Mouse (Mus musculus) kidney, postnatal 0 days (tissue): ENCODE measurements around the gene Tph1. TPM values are rescaled to one million over a fixed set of nuclear protein-coding genes. Genes with fewer than 3 reads are reported as not detected.
"Not testable (repeated sequence)": the region's sequence is repeated elsewhere in the genome, so short reads cannot be mapped to it uniquely, and the experiment has no call there.

Experiments used
- ATAC-seq: fragments of 200-750 bp; cut with Nextera tagmentation; replicated peaks from 2 replicates; pipeline ENCODE4 v1.8.0; 2017; ENCODE audit warnings: low read depth, moderate number of reproducible peaks, moderate TSS enrichment, moderate library complexity; ENCODE audit not compliant: low FRiP score
- DNase-seq: peaks from one replicate; pipeline ENCODE4 v3.0.0-alpha.2; 2016; ENCODE audit warnings: low spot score
- H3K27ac ChIP-seq: fragments of 300-500 bp; sonication (generic); 2 replicates; pipeline ENCODE4 v1.5.1; 2014; ENCODE audit warnings: mild to moderate bottlenecking
- H3K27me3 ChIP-seq: fragments of 300-500 bp; sonication (generic); 2 replicates; pipeline ENCODE4 v1.6.1; 2014; ENCODE audit warnings: low read length, mixed read lengths; ENCODE audit not compliant: insufficient read depth
- H3K36me3 ChIP-seq: fragments of 300-500 bp; sonication (generic); 2 replicates; pipeline ENCODE4 v1.6.1; 2014; ENCODE audit warnings: low read length, mixed read lengths; ENCODE audit not compliant: insufficient read depth
- H3K4me1 ChIP-seq: fragments of 300-500 bp; sonication (generic); replicated peaks from 2 replicates; pipeline ENCODE4 v1.6.1; 2014; ENCODE audit warnings: antibody characterized with exemption, low read length, mixed read lengths; ENCODE audit not compliant: insufficient read depth
- H3K4me2 ChIP-seq: fragments of 300-500 bp; sonication (generic); 2 replicates; pipeline ENCODE4 v1.6.1; 2014; ENCODE audit warnings: mild to moderate bottlenecking, low read length, moderate library complexity, mixed read lengths
- H3K4me3 ChIP-seq: fragments of 300-500 bp; sonication (generic); replicated peaks from 2 replicates; pipeline ENCODE4 v1.5.1; 2014; ENCODE audit warnings: low read depth, low read length
- H3K9ac ChIP-seq: fragments of 300-500 bp; sonication (generic); 2 replicates; pipeline ENCODE4 v1.6.1; 2014; ENCODE audit warnings: low read depth, low read length
- H3K9me3 ChIP-seq: fragments of 300-500 bp; sonication (generic); replicated peaks from 2 replicates; pipeline ENCODE4 v1.6.1; 2016; ENCODE audit warnings: low read length, inconsistent platforms, mixed read lengths
- CTCF ChIP-seq: IDR thresholded peaks from 2 replicates; pipeline ENCODE4 v1.5.1; 2016; ENCODE audit warnings: antibody characterized with exemption, low read depth, mild to moderate bottlenecking, moderate library complexity
- WGBS: fragments of 180-500 bp; shearing (Covaris S2); extraction: QIAGEN DNeasy Blood & Tissue Kit; methylation state at CpG from one replicate; pipeline ENCODE4 v1.1.7; 2014; 5-methylcytosine and 5-hydroxymethylcytosine counted together
- polyA plus RNA-seq: library from polyadenylated mRNA; unstranded; fragments of >200 nt; fragmentation: Nextera tagmentation; extraction: Ambion mirVana; gene quantifications from 2 replicates; pipeline ENCODE4 v1.2.1, GENCODE M21; 2015

The Tph1 gene
- polyA plus RNA-seq, 1 experiment from 2014 or later = 1.3 TPM

GRCm38 (mm10) chr7:46714518-46714917, 42.2 kb upstream of the Tph1 start:
- DNase-seq (peak; percentile 75), ATAC-seq (no peak)
- no peaks in the 10 kb centered on the region for H3K36me3 ChIP-seq
- H3K27ac ChIP-seq = no peak overlapping the region
- TF ChIP-seq CTCF = peak; percentile 89
- H3K4me1 ChIP-seq = no peaks in the 10 kb centered on the region
- 32% methylated on average over 6 of the region's 6 CpGs for WGBS
- no peak overlapping the region for H3K9ac ChIP-seq
- no peak overlapping the region for H3K4me3 ChIP-seq
- H3K4me2 ChIP-seq = no peak overlapping the region
- H3K27me3 ChIP-seq = no peaks in the 10 kb centered on the region
- H3K9me3 ChIP-seq = no peaks in the 10 kb centered on the region

GRCm38 (mm10) chr7:46712250-46712649, 39.9 kb upstream of the Tph1 start:
- Histone ChIP-seq H3K9me3 (no peaks in the 10 kb centered on the region), H3K27me3 (no peaks in the 10 kb centered on the region), H3K9ac (0 out of 2 replicates have a peak overlapping the region, but pooled peaks have one; percentile 31), H3K36me3 (no peaks in the 10 kb centered on the region), H3K4me2 (no peak overlapping the region), H3K4me1 (no peaks in the 10 kb centered on the region), H3K4me3 (no peak overlapping the region), H3K27ac (no peak overlapping the region)
- WGBS = 64% methylated on average over 6 of the region's 6 CpGs
- ATAC-seq (no peak), DNase-seq (no peak)
- TF ChIP-seq CTCF = no peak

GRCm38 (mm10) chr7:46710390-46710844, 38.1 kb upstream of the Tph1 start, which contains the start of gene Saal1:
TSS of gene Saal1 (minus strand) at chr7:46710680.
- under 1% methylated on average over 38 of the region's 38 CpGs for WGBS
- no peaks in the 10 kb centered on the region for H3K9me3 ChIP-seq
- peak within 1 kb of the TSS; percentile 72 for H3K9ac ChIP-seq
- ATAC-seq (peak; percentile 96), DNase-seq (peak; percentile 92)
- peaks cover 16% of the 10 kb centered on the region for H3K36me3 ChIP-seq
- H3K4me1 ChIP-seq = no peaks in the 10 kb centered on the region
- peak within 1 kb of the TSS; percentile 68 for H3K4me2 ChIP-seq
- peak; percentile 97 for TF ChIP-seq CTCF
- H3K4me3 ChIP-seq = peak within 1 kb of the TSS; percentile 72
- peak within 1 kb of the TSS; percentile 72; the same call in 1 of the 2 replicates for H3K27ac ChIP-seq
- H3K27me3 ChIP-seq = no peaks in the 10 kb centered on the region

GRCm38 (mm10) chr7:46700521-46701025, 28.2 kb upstream of the Tph1 start:
- H3K4me1 ChIP-seq = no peaks in the 10 kb centered on the region
- WGBS = 91% methylated on average over 6 of the region's 6 CpGs

GRCm38 (mm10) chr7:46696754-46697153, 24.4 kb upstream of the Tph1 start:
- ATAC-seq (no peak), DNase-seq (no peak)
- no peak overlapping the region for H3K27ac ChIP-seq
- no peaks in the 10 kb centered on the region for H3K27me3 ChIP-seq
- WGBS = 88% methylated on average over 1 of the region's 1 CpGs
- no peaks in the 10 kb centered on the region for H3K4me1 ChIP-seq
- H3K9ac ChIP-seq = no peak overlapping the region
- H3K4me2 ChIP-seq = no peak overlapping the region
- no peak overlapping the region for H3K4me3 ChIP-seq
- H3K36me3 ChIP-seq = peaks cover 46% of the 10 kb centered on the region
- no peak for TF ChIP-seq CTCF
- H3K9me3 ChIP-seq = no peaks in the 10 kb centered on the region

More at GRCm38 (mm10) chr7:46700521-46701025, 28.2 kb upstream of the Tph1 start:
- TF ChIP-seq CTCF = no peak
- Histone ChIP-seq H3K36me3 (peaks cover 66% of the 10 kb centered on the region), H3K4me3 (no peak overlapping the region), H3K4me2 (no peak overlapping the region), H3K27me3 (no peaks in the 10 kb centered on the region), H3K27ac (no peak overlapping the region), H3K9ac (no peak overlapping the region), H3K9me3 (no peaks in the 10 kb centered on the region)
- no peak for ATAC-seq
- no peak for DNase-seq

GRCm38 (mm10) chr7:46686827-46687226, 14.5 kb upstream of the Tph1 start:
- no peaks in the 10 kb centered on the region for H3K4me1 ChIP-seq
- 91% methylated on average over 5 of the region's 5 CpGs for WGBS
- no peak overlapping the region for H3K27ac ChIP-seq
- ATAC-seq (no peak), DNase-seq (no peak)
- no peak for TF ChIP-seq CTCF
- no peak overlapping the region for H3K4me2 ChIP-seq
- no peak overlapping the region for H3K9ac ChIP-seq
- H3K4me3 ChIP-seq = no peak overlapping the region
- H3K27me3 ChIP-seq = no peaks in the 10 kb centered on the region
- H3K9me3 ChIP-seq = no peaks in the 10 kb centered on the region
- peaks cover 26% of the 10 kb centered on the region for H3K36me3 ChIP-seq

- DNase-seq (no peak), ATAC-seq (no peak)
- Histone ChIP-seq H3K4me1 (no peaks in the 10 kb centered on the region), H3K9me3 (no peaks in the 10 kb centered on the region), H3K27ac (no peak overlapping the region), H3K36me3 (no peaks in the 10 kb centered on the region), H3K4me2 (no peak overlapping the region), H3K9ac (no peak overlapping the region), H3K27me3 (no peaks in the 10 kb centered on the region), H3K4me3 (no peak overlapping the region)
- TF ChIP-seq CTCF = no peak
These were observed 8.4 kb upstream of the Tph1 start for GRCm38 (mm10) chr7:46680732-46681131.

- H3K4me1 ChIP-seq, H3K9me3 ChIP-seq, H3K27ac ChIP-seq, H3K4me3 ChIP-seq, H3K4me2 ChIP-seq, H3K36me3 ChIP-seq, ATAC-seq, H3K27me3 ChIP-seq, DNase-seq, H3K9ac ChIP-seq: not testable (repeated sequence)
- 68% methylated on average over 7 of the region's 7 CpGs for WGBS
These were observed 6.7 kb upstream of the Tph1 start for GRCm38 (mm10) chr7:46679044-46679443.
